Comparison of ENCODE assay signal across 10 mouse cellular contexts in genomic region chr5:113504654-113505053, GRCm38 (mm10). TPM values are rescaled to one million over a fixed set of nuclear protein-coding genes. Genes with fewer than 3 reads are reported as not detected.
DNase-seq lines count a peak whose midpoint lies in the region; ATAC-seq and TF ChIP-seq lines count a peak whose summit lies in the region.
"Had no signal": no experiment of that assay in that cellular context is flagged by ENCODE, and none has a peak within 500 bp of the region (broad histone marks: within the 10 kb centered on the region; RNA-seq: fewer than 3 reads in every experiment).

No protein-coding gene starts in this region.

- peak; percentile 69 to 76 for DNase-seq in cerebellum, adult 2 months
- peak; percentile 62 for DNase-seq in embryonic facial prominence, embryonic 11.5 days (ENCODE audit: low spot score)
- no peak for DNase-seq in B cell, adult 2 months
- no peak for DNase-seq in kidney, postnatal 14 days

- WGBS in cerebellum, adult 2 months: 14% methylated on average over 4 of the region's 4 CpGs
- 9% methylated on average over 4 of the region's 4 CpGs for WGBS in embryonic facial prominence, embryonic 11.5 days
- 18% methylated on average over 4 of the region's 4 CpGs for WGBS in hindbrain, embryonic 13.5 days
- 23% methylated on average over 4 of the region's 4 CpGs for WGBS in neural tube, embryonic 13.5 days

- no peak for TF ChIP-seq CTCF in cerebellum, adult 2 months (IDR thresholded peaks at IDR 0.05; ENCODE audit: borderline replicate concordance, insufficient read depth, low read depth, low read length)

- no peak for TF ChIP-seq POLR2A in cerebellum, adult 2 months (IDR thresholded peaks at IDR 0.05; ENCODE audit: borderline replicate concordance, insufficient read depth, low read length)

- H3K36me3 ChIP-seq in embryonic facial prominence, embryonic 11.5 days (replicated peaks; ENCODE audit: control insufficient read depth, insufficient read depth, low read depth, low read length): no peaks in the 10 kb centered on the region
- no peaks in the 10 kb centered on the region for H3K36me3 ChIP-seq in hindbrain, embryonic 13.5 days
- H3K36me3 ChIP-seq in neural tube, embryonic 13.5 days: 0 out of 2 replicates have a peak, but pooled peaks cover 5% of the 10 kb centered on the region

- peaks cover 78% of the 10 kb centered on the region for H3K4me1 ChIP-seq in cerebellum, adult 2 months (ENCODE audit: control insufficient read depth, insufficient read depth, low read length)
- H3K4me1 ChIP-seq in embryonic facial prominence, embryonic 11.5 days (ENCODE audit: control insufficient read depth, insufficient read depth, low read length): peaks cover 6% of the 10 kb centered on the region
- H3K4me1 ChIP-seq in hindbrain, embryonic 13.5 days (replicated peaks): peaks cover 33% of the 10 kb centered on the region
- peaks cover 50% of the 10 kb centered on the region for H3K4me1 ChIP-seq in neural tube, embryonic 13.5 days (replicated peaks)

- H3K27me3 ChIP-seq in cerebellum, adult 2 months (ENCODE audit: control insufficient read depth, insufficient read depth, low read length): no peaks in the 10 kb centered on the region
- no peaks in the 10 kb centered on the region for H3K27me3 ChIP-seq in embryonic facial prominence, embryonic 11.5 days (ENCODE audit: control insufficient read depth, insufficient read depth, low read length)
- H3K27me3 ChIP-seq in hindbrain, embryonic 13.5 days: peaks cover 9% of the 10 kb centered on the region; the same call in 1 of the 2 replicates
- no peaks in the 10 kb centered on the region for H3K27me3 ChIP-seq in neural tube, embryonic 13.5 days

- H3K4me3 ChIP-seq in cerebellum, adult 2 months (replicated peaks; ENCODE audit: insufficient read depth, low read depth, low read length): no peak overlapping the region
- no peak overlapping the region for H3K4me3 ChIP-seq in embryonic facial prominence, embryonic 11.5 days (ENCODE audit: low read depth, low read length)
- no peak overlapping the region for H3K4me3 ChIP-seq in hindbrain, embryonic 13.5 days
- H3K4me3 ChIP-seq in neural tube, embryonic 13.5 days: no peak overlapping the region

- H3K4me2 ChIP-seq in embryonic facial prominence, embryonic 11.5 days (ENCODE audit: low read depth, low read length): no peak overlapping the region
- H3K4me2 ChIP-seq in hindbrain, embryonic 13.5 days: no peak overlapping the region
- H3K4me2 ChIP-seq in neural tube, embryonic 13.5 days: no peak overlapping the region
- H3K4me2 ChIP-seq: liver, embryonic 11.5 days had no signal

- no peaks in the 10 kb centered on the region for H3K9me3 ChIP-seq in embryonic facial prominence, embryonic 11.5 days (replicated peaks; ENCODE audit: control insufficient read depth, low read length)
- no peaks in the 10 kb centered on the region for H3K9me3 ChIP-seq in hindbrain, embryonic 13.5 days
- H3K9me3 ChIP-seq in neural tube, embryonic 13.5 days: no peaks in the 10 kb centered on the region

- ATAC-seq in cerebellum, adult (ENCODE audit: insufficient number of reproducible peaks, low FRiP score, low TSS enrichment): no peak
- ATAC-seq in embryonic facial prominence, embryonic 11.5 days (replicated peaks; ENCODE audit: insufficient number of reproducible peaks, low FRiP score, low TSS enrichment, low read depth): no peak; the same call in 1 of the 2 replicates
- peak; percentile 30; the same call in 1 of the 2 replicates for ATAC-seq in hindbrain, embryonic 13.5 days (ENCODE audit: low FRiP score)
- peak; percentile 34; the same call in 1 of the 2 replicates for ATAC-seq in neural tube, embryonic 13.5 days (ENCODE audit: low read depth)
- no peak for ATAC-seq in erythroid progenitor cell, adult 5-6 weeks (replicated peaks; ENCODE audit: low FRiP score, poor library complexity, severe bottlenecking)

- H3K27ac ChIP-seq in cerebellum, adult 2 months (ENCODE audit: insufficient read depth, low read length): peak overlapping the region; percentile 8
- H3K27ac ChIP-seq in embryonic facial prominence, embryonic 11.5 days (replicated peaks; ENCODE audit: low read depth, low read length): peak overlapping the region; percentile 64
- peak overlapping the region; percentile 75 for H3K27ac ChIP-seq in hindbrain, embryonic 13.5 days
- H3K27ac ChIP-seq in neural tube, embryonic 13.5 days (replicated peaks): peak overlapping the region; percentile 82

- H3K9ac ChIP-seq in embryonic facial prominence, embryonic 11.5 days (replicated peaks; ENCODE audit: low read length): no peak overlapping the region
- 0 out of 2 replicates have a peak overlapping the region, but pooled peaks have one; percentile 2 for H3K9ac ChIP-seq in hindbrain, embryonic 13.5 days
- H3K9ac ChIP-seq in neural tube, embryonic 13.5 days: peak overlapping the region; percentile 35; the same call in 1 of the 2 replicates

RNA-seq across cellular contexts. Expression of gene Wscd2, which starts 14.5 kb away (rescaled TPM):
- 113 and 136 TPM in 2 replicates for polyA plus RNA-seq in cerebellum, adult 2 months (2012; rRNA removed)
- 2.2 and 2.7 TPM in 2 replicates for polyA plus RNA-seq in embryonic facial prominence, embryonic 11.5 days (2014; fragmentation: Nextera tagmentation; extraction: Ambion mirVana)
- polyA plus RNA-seq in hindbrain, embryonic 13.5 days (2015; fragmentation: Nextera tagmentation; extraction: Ambion mirVana): 9.8 and 10.4 TPM in 2 replicates
- 16.3 and 16.5 TPM in 2 replicates for polyA plus RNA-seq in neural tube, embryonic 13.5 days (2015; fragmentation: Nextera tagmentation; extraction: Ambion mirVana)
- total RNA-seq in erythroid progenitor cell, adult 5-6 weeks (2015; ENCODE audit: low replicate concordance): not detected in 2 replicates
- not detected in 2 replicates for total RNA-seq in erythroid progenitor cell, adult 5-6 weeks (2017; ENCODE audit: low replicate concordance)
- total RNA-seq: common myeloid progenitor, adult 5-6 weeks had no signal

Comparison
In these comparisons a context has a peak if more than half of its experiments do, and no peak if none do; other contexts are left out.
1. DNase-seq: peak in cerebellum, adult 2 months (2 of 2) and embryonic facial prominence, embryonic 11.5 days (single experiment); none in B cell, adult 2 months (0 of 2) and kidney, postnatal 14 days (single experiment).
2. H3K27ac ChIP-seq: peak in every context shown above with its lines; median percentile 82 in neural tube, embryonic 13.5 days; 75 in hindbrain, embryonic 13.5 days; 64 in embryonic facial prominence, embryonic 11.5 days; 8 in cerebellum, adult 2 months.
3. ATAC-seq: peak in hindbrain, embryonic 13.5 days (single experiment) and neural tube, embryonic 13.5 days (single experiment); none in cerebellum, adult (single experiment), embryonic facial prominence, embryonic 11.5 days (single experiment) and erythroid progenitor cell, adult 5-6 weeks (single experiment).